Mouse (Mus musculus): ENCODE results near the gene Wdr13. TPM values are rescaled to one million over a fixed set of nuclear protein-coding genes. Genes with fewer than 3 reads are reported as not detected.
"Not testable (repeated sequence)": the region's sequence is repeated elsewhere in the genome, so short reads cannot be mapped to it uniquely, and the experiment has no call there.

Gene Wdr13
- total RNA-seq, 2 experiments from 2014 or later: 12.3 TPM

DNA sequence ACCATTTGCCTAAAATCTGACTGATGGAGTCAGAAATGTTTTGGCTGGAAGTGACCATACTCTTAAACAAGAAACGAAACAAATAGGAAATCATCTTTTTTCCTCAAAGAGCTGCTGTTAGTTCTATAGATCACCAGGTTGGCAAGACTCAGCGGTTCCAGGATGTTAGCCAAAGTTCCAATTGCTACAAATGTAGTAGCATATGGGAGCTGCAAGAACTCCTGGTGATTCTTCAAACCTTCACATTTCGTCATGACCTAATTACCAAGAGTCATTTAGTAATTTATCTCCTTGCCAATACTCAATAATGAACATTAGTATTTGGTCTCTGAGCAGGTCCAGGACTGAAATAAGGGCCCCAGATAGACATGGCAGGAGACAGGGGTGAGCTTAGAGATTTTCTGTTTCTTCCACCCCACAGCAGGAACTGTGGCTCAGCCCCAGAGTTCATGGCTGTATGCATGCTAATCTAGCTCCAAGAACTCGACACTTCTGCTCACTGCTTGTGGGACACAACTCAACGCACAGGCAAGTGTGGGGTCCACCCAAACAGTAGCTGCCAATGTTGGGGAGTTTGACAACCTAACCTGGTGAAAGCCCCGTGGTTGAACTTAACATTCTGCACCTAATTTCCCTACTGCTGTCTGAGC lies 8.7 kb downstream of the Wdr13 start:
- intact Hi-C loops (cut with DNase I): no loop called here
- no peak for DNase-seq

DNA sequence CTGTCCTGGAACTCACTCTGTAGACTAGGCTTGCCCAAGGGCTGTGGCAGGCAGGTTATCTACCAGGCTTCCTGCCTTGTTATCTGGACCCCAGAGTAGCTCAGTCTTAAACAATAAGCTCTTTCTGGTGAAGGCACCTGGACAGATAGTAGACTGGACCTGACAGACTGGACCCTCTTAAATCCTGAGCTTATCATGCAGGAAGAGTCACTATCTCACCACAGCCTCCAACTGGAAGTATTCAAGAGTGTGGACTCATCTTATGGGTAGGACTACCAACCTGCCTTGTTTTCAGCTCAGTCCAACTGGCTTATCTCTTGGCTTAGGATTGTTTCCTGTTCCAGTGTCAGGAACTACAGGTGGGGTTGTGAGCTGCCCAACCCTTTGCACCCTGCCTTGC lies 15.4 kb downstream of the Wdr13 start:
- no peak for DNase-seq
- intact Hi-C loops (cut with DNase I): no loop called here

DNA sequence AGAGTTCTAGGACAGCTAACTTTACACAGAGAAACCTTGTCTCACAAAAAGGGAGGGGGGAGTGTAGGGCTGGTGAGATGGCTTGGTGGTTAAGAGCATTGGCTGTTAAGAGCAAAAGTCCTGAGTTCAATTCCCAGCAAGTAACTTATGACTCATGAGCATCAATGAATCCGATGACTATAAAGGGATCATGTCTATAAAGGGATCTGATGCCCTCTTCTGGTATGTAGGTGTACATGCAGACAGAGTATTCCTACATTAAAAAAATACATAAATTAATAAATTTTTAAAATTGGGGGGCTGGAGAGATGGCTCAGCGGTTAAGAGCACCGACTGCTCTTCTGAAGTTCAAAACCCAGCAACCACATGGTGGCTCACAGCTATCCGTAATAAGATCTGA lies 17.4 kb downstream of the Wdr13 start:
- intact Hi-C loops (cut with DNase I): no loop called here
- DNase-seq: no peak

DNA sequence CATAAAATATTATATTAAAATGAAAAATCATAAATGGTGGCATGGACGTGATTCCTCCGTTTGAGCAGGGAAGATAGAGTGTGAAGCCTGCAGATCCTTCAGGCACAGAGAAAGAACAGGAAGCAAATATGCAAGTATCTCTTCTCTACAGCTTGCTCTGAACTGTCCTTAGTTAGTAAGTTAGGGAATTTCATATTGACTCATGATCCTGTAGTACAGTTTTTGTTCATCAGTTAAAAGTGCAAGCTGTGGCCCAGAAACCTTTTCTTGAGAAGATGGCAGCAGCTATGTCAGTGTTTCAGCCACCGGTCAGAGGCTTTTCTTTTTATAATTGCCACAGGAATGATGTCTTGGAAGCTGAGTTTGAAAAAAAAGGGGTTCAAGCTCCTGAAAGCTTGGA lies 27.7 kb downstream of the Wdr13 start:
- intact Hi-C loops (cut with DNase I): no loop called here
- no peak for DNase-seq

DNA sequence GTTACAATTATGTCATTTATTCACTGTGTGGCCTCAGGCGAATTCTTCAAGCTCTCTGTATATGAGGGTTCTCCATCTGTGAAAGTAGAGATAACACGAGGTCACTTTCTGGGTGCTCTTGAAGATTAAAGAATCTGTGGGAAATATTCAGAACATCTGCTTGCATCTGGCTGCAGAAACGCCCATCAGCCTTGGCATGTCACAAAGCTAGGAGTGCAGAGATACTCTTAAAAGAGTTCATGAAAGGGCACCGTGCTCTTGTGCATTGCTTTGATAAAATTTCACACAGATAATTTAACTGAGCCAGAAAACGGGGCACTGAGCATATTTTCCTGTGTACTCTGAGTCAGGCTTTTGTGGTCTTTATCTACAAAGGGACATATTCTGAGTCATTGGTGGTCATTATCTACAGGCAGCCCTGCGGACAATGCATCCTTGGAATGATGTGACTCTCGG lies 30.5 kb downstream of the Wdr13 start:
- no peak for DNase-seq
- intact Hi-C loops (cut with DNase I): no loop called here

DNA sequence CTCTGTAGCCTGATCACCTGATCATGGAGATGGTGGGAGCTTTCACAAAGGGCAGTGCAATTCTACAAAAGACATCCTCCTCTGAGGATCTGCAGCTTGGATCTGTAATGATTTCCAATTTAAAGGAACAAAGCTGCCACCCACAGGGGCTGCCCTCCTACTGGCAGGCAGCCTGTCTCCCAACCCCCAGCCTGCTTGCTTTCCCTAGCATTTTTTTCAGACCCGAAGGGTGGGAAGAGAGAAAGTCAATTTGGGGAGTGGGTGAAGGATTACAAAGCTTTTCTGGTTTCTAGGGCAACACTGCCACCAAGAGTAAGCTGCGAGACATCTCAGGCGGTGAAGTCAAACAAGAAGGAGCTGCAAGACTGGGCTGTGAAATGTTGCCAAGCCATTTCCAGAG lies 31.7 kb downstream of the Wdr13 start:
- intact Hi-C loops (cut with DNase I): no loop called here
- DNase-seq: no peak

DNA sequence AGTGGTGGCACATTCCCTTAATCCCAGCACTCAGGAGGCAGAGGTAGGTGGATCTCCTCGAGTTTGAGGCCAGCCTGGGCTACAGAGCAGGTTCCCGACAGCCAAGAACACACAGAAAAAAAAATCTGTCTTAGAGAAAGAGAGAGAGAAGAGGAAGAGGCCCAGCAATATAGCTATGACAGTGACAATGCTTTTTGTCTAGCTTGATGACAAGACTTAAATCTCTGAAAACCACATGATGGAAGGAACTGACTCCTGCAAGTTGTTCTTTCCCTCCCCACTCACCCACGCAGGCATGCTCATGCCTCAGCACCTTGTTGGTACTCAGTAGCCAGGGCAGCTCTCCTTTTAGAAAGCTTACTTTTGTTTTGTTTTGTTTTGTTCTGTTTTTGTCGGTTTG lies 33.3 kb downstream of the Wdr13 start:
- intact Hi-C loops (cut with DNase I): loop anchor here (10.0 kb wide), 1 partner anchor 155 kb away; the partner anchor contains the start of gene Ftsj1
- DNase-seq: no peak

DNA sequence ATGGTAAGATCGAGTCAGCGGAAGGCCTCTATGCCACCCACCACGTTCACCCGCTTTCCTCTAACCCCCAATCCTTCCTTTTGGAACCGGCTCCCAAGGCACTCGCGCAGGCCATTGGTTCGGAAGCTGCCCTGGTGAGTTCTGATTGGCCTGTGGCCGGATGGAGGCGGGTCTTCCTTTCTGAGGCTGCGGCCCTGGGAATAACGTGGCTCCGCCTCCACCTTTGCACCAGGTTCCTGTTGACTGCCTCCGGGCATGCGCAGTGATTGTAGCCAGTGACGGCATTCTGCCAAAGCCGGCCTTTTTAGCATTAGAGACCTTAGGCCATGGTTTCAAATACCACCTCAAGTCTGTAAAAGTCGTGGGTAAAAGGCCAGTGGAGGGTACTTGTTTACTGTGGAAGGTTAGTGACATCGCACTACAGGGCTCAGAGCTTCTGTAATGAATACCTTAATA lies 35.9 kb downstream of the Wdr13 start:
- intact Hi-C loops (cut with DNase I): loop anchor here (10.0 kb wide), 1 partner anchor 158 kb away; the partner anchor contains the start of gene Ftsj1

DNA sequence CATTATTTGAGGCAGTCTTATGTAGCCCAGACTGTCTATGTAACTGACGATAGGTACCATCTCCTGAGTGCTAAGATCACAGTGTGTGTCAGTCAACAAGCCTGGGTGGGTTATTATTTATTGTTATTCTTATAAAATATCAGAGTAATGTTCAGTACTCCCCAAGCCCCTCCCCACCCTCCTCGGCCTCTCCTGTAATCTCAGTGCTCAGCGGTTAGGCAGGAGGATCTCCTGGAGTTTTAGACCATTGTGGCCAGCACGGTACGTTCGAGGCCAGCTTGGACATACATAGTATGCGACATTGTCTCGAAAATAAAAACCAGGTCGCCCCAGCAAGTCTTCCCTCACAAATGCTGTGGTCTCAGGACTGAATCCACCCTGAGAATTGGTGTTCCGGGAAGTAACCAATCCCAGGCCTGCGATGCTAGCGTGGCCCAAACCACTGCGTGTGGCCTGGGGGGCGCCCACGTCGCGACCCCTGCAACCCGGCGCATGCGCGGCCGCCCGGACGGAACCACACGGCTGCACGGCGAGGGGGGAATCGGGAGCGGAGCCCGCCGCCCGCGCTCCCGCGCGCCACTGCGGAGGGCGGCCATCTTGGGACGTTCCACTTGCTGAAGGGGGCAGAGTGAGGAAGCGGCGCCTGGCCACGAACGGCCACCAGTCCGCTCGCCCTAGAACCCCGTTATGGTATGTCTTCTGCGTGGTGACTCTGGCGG lies 36.5 kb downstream of the Wdr13 start:
- peak in 1 of 2 experiments; percentile 73 for DNase-seq
- intact Hi-C loops (cut with DNase I): loop anchor here (10.0 kb wide), 1 partner anchor 159 kb away; the partner anchor contains the start of gene Ftsj1

More for the DNA sequence above, 35.9 kb downstream of the Wdr13 start:
- DNase-seq: peak; percentile 92 to 96

DNA sequence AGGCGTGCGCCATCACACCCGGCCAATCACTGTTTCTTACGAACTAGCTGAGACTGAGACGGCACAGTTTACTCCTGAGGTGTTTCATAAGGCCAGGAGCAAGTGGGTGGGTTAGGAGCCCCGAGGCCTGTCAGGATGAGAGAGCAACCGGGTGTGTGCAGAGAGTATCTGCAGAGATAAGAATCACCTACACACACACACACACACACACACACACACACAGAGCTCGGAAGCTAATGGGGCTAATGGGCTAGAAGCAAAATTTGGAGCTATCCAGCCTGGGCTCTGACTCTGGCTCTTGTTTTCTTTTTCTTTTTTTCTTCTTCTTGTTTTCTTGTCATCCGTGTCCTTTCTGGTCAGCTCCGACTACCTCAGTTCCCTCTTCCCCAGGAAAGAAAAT lies 37.1 kb downstream of the Wdr13 start:
- DNase-seq: no peak
- intact Hi-C loops (cut with DNase I): loop anchor here (10.0 kb wide), 1 partner anchor 159 kb away; the partner anchor contains the start of gene Ftsj1

DNA sequence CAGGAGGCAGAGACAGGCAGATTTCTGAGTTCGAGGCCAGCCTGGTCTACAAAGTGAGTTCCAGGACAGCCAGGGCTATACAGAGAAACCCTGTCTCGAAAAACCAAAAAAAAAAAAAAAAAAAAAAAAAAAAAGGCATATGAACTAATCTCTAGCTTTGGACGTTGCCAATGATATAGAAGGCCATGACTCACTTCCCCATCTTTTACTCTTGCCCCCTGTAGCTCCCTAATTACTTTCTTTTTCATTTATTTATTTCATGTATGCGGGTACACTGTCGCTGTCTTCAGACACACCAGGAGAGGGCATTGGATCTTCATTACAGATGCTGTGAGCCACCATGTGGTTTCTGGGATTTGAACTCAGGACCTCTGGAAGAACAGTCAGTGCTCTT lies 41.7 kb downstream of the Wdr13 start:
- not testable (repeated sequence) for DNase-seq
- intact Hi-C loops (cut with DNase I): loop anchor here (10.0 kb wide), 1 partner anchor 164 kb away; the partner anchor contains the start of gene Ftsj1

DNA sequence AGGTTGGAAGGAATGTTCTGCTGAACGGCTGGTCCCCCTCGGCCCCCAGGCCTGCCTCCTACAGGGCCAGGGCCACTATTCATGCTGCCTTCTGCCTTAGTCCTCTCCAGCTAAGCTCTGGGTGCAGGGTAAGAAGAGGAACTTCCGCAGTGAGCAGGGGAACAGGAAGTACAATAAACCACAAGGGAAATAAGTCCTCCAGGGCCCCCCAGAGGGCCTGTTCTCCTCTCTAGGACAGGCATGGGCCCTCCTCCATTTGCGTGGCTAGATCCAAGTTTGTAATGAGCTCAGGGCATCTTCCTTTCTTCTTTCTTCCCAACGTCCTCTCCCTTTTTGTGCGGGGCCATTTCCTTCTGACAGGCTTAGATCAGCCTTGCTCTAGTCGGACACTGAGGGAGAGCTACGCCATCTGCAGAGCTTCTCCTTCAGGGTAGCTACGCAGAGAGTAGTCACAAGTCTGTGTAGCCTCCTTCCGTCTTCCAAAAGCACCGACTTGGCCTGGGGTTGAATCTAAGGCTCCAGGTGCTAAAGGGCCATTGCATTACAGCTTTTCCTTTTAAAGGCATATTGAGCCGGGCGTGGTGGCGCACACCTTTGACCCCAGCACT lies 42.2 kb downstream of the Wdr13 start, which contains the start of gene Was:
TSS of gene Was (minus strand) at position 153 of the 608 bp plus-strand sequence.
- DNase-seq: peak in 1 of 2 experiments; percentile 7
- intact Hi-C loops (cut with DNase I): loop anchor here (10.0 kb wide), 1 partner anchor 164 kb away; the partner anchor contains the start of gene Ftsj1

DNA sequence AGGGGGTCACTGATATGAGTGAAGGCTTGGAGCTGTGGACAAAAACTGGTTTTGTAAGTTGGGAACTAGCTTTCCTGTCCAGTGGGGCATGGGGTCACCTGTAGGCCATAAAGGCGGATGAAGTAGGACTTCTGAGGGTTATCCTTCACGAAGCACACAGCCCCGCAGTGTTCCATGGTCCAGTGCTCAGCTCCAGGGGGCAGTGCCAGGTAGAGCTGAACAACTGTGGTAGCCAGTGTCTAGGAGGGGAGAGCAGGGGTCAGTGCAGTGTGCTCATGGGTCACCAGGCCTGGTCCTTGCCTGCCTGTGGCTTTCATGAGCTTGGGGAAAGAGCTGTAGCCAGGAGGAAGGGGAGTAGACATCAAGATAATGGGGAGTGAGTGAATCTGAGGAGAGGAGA lies 42.9 kb downstream of the Wdr13 start:
- no peak for DNase-seq
- intact Hi-C loops (cut with DNase I): loop anchor here (10.0 kb wide), 1 partner anchor 165 kb away; the partner anchor contains the start of gene Ftsj1

DNA sequence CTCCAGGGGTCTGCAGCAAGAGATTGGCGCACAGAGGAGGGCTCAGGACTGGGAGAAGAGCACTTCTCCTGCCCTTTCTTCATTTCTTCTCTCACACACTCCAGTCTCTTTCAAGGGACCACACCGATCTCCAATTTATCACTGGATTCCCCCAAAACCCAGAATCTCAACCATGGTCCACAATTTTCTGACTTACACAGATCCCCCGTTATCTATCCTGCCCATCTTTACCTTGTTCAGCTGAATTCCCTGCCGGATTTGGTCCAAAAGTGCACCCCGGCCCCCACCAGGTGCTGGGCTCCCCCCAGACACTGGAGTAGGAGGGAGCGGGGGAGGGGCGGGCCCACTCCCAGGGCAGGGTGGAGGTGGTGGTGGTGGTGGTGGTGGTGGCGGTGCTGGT lies 47.1 kb downstream of the Wdr13 start:
- DNase-seq: no peak
- intact Hi-C loops (cut with DNase I): no loop called here

DNA sequence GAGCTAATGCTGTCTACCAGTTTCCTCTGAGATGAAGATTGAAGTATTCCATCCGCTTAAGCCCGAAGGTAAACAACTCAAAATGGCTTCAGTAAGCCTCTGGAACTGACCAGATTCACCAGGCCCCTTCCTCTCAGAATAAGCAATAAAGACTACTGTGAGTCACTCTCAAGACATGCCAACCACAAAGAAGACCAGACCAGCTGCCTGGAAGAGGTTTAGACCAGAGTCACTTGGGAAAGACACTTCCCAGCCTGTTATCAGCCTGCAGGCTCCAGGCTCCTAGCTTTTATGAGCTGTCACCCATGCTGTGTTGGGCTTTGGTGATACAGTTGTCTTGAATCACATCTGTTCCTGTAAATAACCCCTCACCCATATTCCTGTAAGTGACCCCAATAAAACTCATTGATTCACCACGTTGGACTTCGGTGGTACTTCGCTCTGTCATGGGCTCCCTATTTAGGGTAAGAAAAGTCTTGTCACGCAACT lies 47.9 kb downstream of the Wdr13 start:
- intact Hi-C loops (cut with DNase I): no loop called here
- DNase-seq: no peak

DNA sequence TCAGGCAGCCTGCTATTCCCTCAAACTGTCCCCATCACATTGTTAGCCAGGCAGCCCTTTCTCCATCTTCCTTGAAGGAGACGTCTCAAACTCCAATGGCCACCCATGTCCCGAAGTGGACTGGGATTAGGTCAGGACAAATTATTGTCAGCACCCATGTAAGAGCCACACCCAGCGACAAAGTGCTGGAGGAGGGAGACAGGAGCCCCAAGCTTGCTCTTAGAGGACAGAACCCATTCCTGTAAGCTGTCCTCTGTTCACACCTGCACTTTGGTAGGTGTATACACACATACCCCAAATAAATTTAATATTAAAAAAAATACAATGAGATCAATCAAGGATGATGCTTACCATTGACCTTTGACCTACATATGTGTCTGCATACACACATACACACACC lies 57.6 kb downstream of the Wdr13 start:
- intact Hi-C loops (cut with DNase I): no loop called here
- no peak for DNase-seq

DNA sequence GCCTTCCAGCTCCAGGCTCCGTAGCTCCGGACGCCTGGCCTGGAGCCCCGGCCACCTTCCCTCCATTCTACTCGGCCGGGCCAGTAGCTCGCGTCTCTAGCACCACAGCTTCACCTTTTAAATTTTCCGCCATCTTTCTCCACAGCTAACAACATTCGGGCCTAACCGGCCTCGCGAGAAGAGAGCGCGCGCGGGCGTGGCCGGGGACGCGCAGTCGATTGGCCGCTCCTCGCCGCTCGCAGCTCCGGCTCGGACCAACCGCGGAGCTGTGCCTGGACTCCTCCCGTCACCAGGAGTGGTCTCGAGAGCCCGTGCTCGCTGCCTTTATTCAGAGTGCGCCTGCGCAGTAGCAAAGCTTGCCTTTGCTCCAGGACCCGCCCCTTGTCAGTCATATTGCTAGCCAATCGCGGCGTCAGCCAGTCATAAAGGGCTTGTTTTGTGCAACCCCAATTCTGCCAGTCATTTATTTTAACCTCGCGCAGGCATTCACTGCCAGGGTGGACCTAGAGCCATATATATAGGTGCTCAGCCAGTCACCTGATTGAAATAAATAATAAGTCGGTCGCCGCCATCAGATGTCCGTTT lies 58.2 kb downstream of the Wdr13 start, which contains the start of gene Suv39h1:
TSS of gene Suv39h1 (minus strand) at position 331 of the 585 bp plus-strand sequence.
- peak; percentile 80 to 87 for DNase-seq
- intact Hi-C loops (cut with DNase I): no loop called here

DNA sequence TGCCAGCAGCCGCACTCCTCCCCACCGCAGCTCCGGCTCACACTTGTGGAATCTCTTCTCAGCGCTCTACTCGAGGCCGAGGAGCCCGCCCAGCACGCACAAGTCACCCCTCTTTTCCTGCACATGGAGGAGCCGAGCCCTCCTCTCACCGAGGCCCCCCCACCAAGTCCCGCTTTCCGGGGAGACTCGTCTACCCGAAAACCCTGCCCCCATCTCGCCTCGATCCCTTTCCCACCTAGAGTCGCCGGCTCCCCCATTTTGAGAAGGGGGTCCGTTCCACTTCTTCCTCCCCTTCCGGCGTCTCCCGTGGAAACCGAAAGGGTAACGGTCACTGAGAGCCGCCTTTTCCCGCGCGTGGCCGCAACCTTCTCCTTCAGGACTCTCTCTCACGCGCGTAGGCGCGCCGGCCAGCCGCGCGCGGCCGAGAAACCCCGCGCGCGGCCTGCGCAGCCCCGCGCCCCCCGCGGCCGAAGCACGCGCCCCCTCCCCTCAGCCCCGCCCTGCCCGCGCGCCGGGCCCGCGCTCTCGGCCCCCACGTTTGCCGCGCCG lies 58.7 kb downstream of the Wdr13 start:
- intact Hi-C loops (cut with DNase I): no loop called here
- DNase-seq: no peak
